Mouse (Mus musculus): ENCODE measurements at regions not wholly inside any gene's neighbourhood (a gene's known extent, or its start where the extent isn't known, plus 50 kb on each side); places are given as distances from the start of the nearest gene placed in this dataset.
A peak's percentile ranks its signal among the peaks of the same experiment; 100 is the strongest.

- no peak for DNase-seq
These were observed 131.0 kb upstream of the Rgs17 start for GRCm38 (mm10) chr10:6053207-6053606.

GRCm38 (mm10) chr10:6043358-6043757 lies 121.2 kb upstream of the Rgs17 start:
- DNase-seq = no peak

DNA sequence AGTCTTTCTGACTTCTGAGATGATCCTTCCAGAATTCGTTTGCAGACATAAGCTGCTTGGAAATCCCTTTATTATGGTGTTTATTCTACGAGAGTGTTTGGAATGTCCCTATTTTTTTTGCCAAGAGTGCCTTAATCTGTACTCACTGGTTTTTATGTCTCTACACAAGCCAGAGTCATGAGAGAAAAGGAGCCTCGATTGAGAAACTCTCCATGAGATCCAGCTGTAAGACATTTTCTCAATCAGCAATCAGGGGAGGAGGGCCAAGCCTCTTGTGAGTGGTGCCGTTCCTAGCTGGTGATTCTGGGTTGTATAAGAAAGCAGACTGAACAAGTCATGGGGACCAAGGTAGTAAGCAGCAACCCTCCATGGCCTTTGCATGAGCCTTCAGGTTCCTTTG lies 117.6 kb upstream of the Rgs17 start:
- DNase-seq = no peak

- DNase-seq = peak; percentile 64
These were observed 113.7 kb upstream of the Rgs17 start for GRCm38 (mm10) chr10:6035792-6036487.

DNA sequence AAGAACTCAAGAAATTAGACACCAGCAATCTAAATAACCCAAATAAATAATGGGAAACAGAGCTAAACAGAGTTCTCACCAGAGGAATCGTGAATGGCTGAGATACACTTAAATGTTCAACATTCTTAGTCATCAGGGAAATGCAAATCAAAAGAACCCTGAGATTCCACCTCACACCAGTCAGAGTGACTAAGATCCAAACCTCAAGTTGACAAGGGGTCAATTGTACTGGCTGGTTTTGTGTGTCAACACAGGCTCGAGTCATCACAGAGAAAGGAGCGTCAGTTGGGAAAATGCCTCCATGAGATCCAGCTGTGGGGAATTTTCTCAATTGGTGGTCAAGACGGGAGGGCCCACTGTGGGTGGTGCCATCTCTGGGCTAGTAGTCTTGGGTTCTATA lies 110.3 kb upstream of the Rgs17 start:
- no peak for DNase-seq

GRCm38 (mm10) chr10:6027551-6027950 lies 105.4 kb upstream of the Rgs17 start:
- DNase-seq = no peak

GRCm38 (mm10) chr10:6026317-6026716 lies 104.1 kb upstream of the Rgs17 start:
- DNase-seq = no peak

GRCm38 (mm10) chr10:6022609-6023283 lies 100.5 kb upstream of the Rgs17 start:
- no peak for DNase-seq

GRCm38 (mm10) chr10:6020944-6021684 lies 98.9 kb upstream of the Rgs17 start:
- no peak for DNase-seq

GRCm38 (mm10) chr10:6013743-6014142 lies 91.5 kb upstream of the Rgs17 start:
- DNase-seq = peak; percentile 25

- no peak for DNase-seq
These were observed 89.3 kb upstream of the Rgs17 start for GRCm38 (mm10) chr10:6011541-6011940.

GRCm38 (mm10) chr10:6011029-6011428 lies 88.8 kb upstream of the Rgs17 start:
- DNase-seq = no peak

- DNase-seq = no peak
These were observed 85.2 kb upstream of the Rgs17 start for GRCm38 (mm10) chr10:6007238-6007972.

- DNase-seq = no peak
These were observed 59.2 kb upstream of the Rgs17 start for GRCm38 (mm10) chr10:5981433-5981832.

DNA sequence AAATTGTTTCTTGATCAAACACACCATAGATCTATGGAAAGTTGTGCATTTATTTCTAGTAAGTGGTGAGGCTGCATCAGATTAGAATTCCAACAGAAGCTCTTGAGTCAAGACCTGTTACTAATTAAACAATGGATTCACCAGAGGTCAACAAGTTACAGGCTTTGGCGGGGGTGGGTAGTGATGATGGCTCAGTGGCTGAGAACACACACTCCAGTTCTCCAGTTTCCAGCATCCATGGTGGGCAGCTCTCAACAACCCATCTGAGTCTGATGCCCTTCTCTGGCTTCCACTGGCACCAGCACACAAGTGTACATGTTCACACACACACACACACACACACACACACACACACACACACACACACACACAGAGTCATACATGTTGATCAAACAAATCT lies 56.3 kb upstream of the Rgs17 start:
- DNase-seq = no peak
